8 mouse cellular contexts compared by ENCODE assay signal in the genomic region with DNA sequence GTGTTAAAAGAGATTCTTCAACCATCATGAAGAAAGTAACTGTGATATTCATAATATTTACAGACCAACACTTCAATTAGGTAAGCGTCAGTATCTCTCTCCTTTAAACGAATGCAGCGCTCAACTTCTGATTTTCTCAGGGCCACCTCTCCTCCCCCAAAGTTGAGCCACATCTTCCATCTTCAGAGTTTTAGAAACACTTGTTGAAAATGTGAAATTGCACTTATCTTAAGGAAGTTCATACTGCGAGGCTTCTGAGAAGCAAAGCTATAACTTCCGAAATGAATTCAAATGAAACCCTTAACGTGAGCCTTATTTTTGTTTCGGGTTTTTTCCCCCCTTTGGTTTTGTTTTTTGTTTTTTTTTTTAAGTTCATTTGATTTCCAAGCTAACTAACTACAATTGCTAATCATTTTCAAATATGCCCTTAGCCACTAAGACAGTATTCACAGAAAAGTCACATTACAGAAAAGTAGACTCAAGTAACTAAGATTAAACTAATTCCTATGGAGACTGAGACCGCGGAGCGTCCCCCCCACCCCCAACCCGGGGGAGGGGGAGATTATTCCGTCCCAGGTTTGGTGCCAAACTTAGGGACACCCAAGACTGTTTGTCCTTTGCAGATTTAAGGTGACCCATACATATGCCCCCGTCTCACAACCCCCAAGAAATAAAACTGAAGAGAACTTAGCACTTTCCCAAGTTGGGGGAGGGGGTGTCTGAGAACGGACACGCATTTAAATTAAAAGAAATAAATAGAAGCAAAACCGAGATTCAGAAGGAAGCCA. TPM values are rescaled to one million over a fixed set of nuclear protein-coding genes. Genes with fewer than 3 reads are reported as not detected.
DNase-seq lines count a peak whose midpoint lies in the region; ATAC-seq and TF ChIP-seq lines count a peak whose summit lies in the region.

No protein-coding gene starts in this region.

- ATAC-seq in heart, postnatal 0 days (ENCODE audit: insufficient read depth, low read depth): no peak
- ATAC-seq in midbrain, embryonic 12.5 days (ENCODE audit: low FRiP score, low read depth): no peak
- no peak for ATAC-seq in inflammation-experienced regulatory T-cells, adult 6 months

- peak overlapping the region; percentile 26; the same call in 1 of the 2 replicates for H3K4me3 ChIP-seq in kidney, adult 2 months (ENCODE audit: insufficient read depth, low read depth, low read length)
- H3K4me3 ChIP-seq in heart, postnatal 0 days (ENCODE audit: low read depth, low read length): peak overlapping the region; percentile 54
- H3K4me3 ChIP-seq in midbrain, embryonic 12.5 days: peak overlapping the region; percentile 47

- H3K9me3 ChIP-seq in heart, postnatal 0 days (replicated peaks; ENCODE audit: control insufficient read depth, low read length): peaks cover 4% of the 10 kb centered on the region; the same call in 1 of the 2 replicates
- H3K9me3 ChIP-seq in midbrain, embryonic 12.5 days: peaks cover 3% of the 10 kb centered on the region; the same call in 1 of the 2 replicates

- H3K4me2 ChIP-seq in heart, postnatal 0 days (ENCODE audit: low read depth, low read length): peak overlapping the region; percentile 71
- H3K4me2 ChIP-seq in midbrain, embryonic 12.5 days (replicated peaks): peak overlapping the region; percentile 77

- TF ChIP-seq CTCF in kidney, adult 2 months (conservative IDR thresholded peaks at IDR 0.05; ENCODE audit: insufficient read depth, insufficient read length, low read depth, low read length): no peak
- TF ChIP-seq CTCF in heart, postnatal 0 days (IDR thresholded peaks at IDR 0.05; ENCODE audit: low read depth): no peak

- peak overlapping the region; percentile 47; the same call in 1 of the 2 replicates for H3K9ac ChIP-seq in heart, postnatal 0 days (replicated peaks; ENCODE audit: low read depth, low read length)
- H3K9ac ChIP-seq in midbrain, embryonic 12.5 days (replicated peaks): peak overlapping the region; percentile 55; the same call in 1 of the 2 replicates

- 10% methylated on average over 16 of the region's 16 CpGs for WGBS in kidney, adult 2 months
- WGBS in heart, postnatal 0 days: 4% methylated on average over 16 of the region's 16 CpGs
- 4% methylated on average over 16 of the region's 16 CpGs for WGBS in midbrain, embryonic 12.5 days

- H3K36me3 ChIP-seq in kidney, adult 2 months (ENCODE audit: control insufficient read depth, insufficient read depth, low read length): no peaks in the 10 kb centered on the region
- no peaks in the 10 kb centered on the region for H3K36me3 ChIP-seq in heart, postnatal 0 days (replicated peaks; ENCODE audit: control insufficient read depth, insufficient read depth, low read length)
- H3K36me3 ChIP-seq in midbrain, embryonic 12.5 days: no peaks in the 10 kb centered on the region

- no peaks in the 10 kb centered on the region; the same call in 1 of the 2 replicates for H3K4me1 ChIP-seq in kidney, adult 2 months (ENCODE audit: control insufficient read depth, insufficient read depth, low read length)
- no peaks in the 10 kb centered on the region for H3K4me1 ChIP-seq in heart, postnatal 0 days (ENCODE audit: control insufficient read depth, insufficient read depth)
- peaks cover 7% of the 10 kb centered on the region for H3K4me1 ChIP-seq in midbrain, embryonic 12.5 days

- no peak for DNase-seq in kidney, adult 2 months
- DNase-seq in kidney, adult 8-10 months: no peak
- peak; percentile 35 for DNase-seq in R1 (ENCODE audit: low read depth, low spot score)
- DNase-seq in heart, postnatal 0 days (ENCODE audit: low spot score): no peak
- no peak for DNase-seq in layer of hippocampus, adult 8-10 months (ENCODE audit: low spot score in 2 of 2)
- no peak for DNase-seq in urinary bladder, postnatal 25 days (ENCODE audit: low spot score)

- no peak overlapping the region for H3K27ac ChIP-seq in kidney, adult 2 months (ENCODE audit: insufficient read depth, low read depth, low read length)
- no peak overlapping the region for H3K27ac ChIP-seq in heart, postnatal 0 days (ENCODE audit: low read depth)
- no peak overlapping the region for H3K27ac ChIP-seq in midbrain, embryonic 12.5 days (replicated peaks)

- TF ChIP-seq EP300 in heart, postnatal 0 days (IDR thresholded peaks at IDR 0.05; ENCODE audit: low read depth): no peak

- TF ChIP-seq POLR2A in kidney, adult 2 months (IDR thresholded peaks at IDR 0.05; ENCODE audit: low read depth, low read length): no peak

- H3K27me3 ChIP-seq in kidney, adult 2 months (replicated peaks; ENCODE audit: control insufficient read depth, insufficient read depth, low read length): peaks cover 16% of the 10 kb centered on the region
- peaks cover 78% of the 10 kb centered on the region for H3K27me3 ChIP-seq in heart, postnatal 0 days (ENCODE audit: control insufficient read depth, insufficient read depth, low read length)
- peaks cover 79% of the 10 kb centered on the region for H3K27me3 ChIP-seq in midbrain, embryonic 12.5 days

RNA-seq across cellular contexts. Expression of gene Ikzf3, which starts 0.7 kb away (rescaled TPM):
- polyA plus RNA-seq in kidney, adult 2 months (2012; rRNA removed): 0.58 and 3.9 TPM in 2 replicates
- 8.3 TPM in 1 of 2 replicates, not detected in the other for total RNA-seq in heart, postnatal 0 days (2014; rRNA removed; ENCODE audit: low replicate concordance)
- polyA plus RNA-seq in heart, postnatal 0 days (2015; fragmentation: Nextera tagmentation; extraction: Ambion mirVana): 0.15 TPM in 1 of 2 replicates, not detected in the other
- polyA plus RNA-seq in midbrain, embryonic 12.5 days (2016; fragmentation: Nextera tagmentation; extraction: Ambion mirVana): 0.27 TPM in 1 of 2 replicates, not detected in the other
- 100 to 1,000 TPM in 1 of 3 experiments, 10 to 100 TPM in 2; 75.8 to 102 (median 78.8) TPM for polyA plus RNA-seq in inflammation-experienced regulatory T-cells, adult 6 months (2017; shearing (Covaris generic))
- not detected for total RNA-seq in layer of hippocampus, adult 8-10 months (2022)

RNA-seq across cellular contexts. Expression of gene Zpbp2, which starts 5.8 kb away (rescaled TPM):
- polyA plus RNA-seq in kidney, adult 2 months (2012; rRNA removed): 0.26 and 0.34 TPM in 2 replicates
- total RNA-seq in heart, postnatal 0 days (2014; rRNA removed; ENCODE audit: low replicate concordance): not detected in 2 replicates
- 0.14 and 0.23 TPM in 2 replicates for polyA plus RNA-seq in heart, postnatal 0 days (2015; fragmentation: Nextera tagmentation; extraction: Ambion mirVana)
- polyA plus RNA-seq in midbrain, embryonic 12.5 days (2016; fragmentation: Nextera tagmentation; extraction: Ambion mirVana): 0.37 TPM in 1 of 2 replicates, not detected in the other
- polyA plus RNA-seq in inflammation-experienced regulatory T-cells, adult 6 months (2017; shearing (Covaris generic)): 1 to 10 TPM; 3.4 to 5.0 (median 4.3) TPM
- total RNA-seq in layer of hippocampus, adult 8-10 months (2022): under 1 TPM in 1 of 4 experiments, not detected in 3; 0.75 TPM

RNA-seq across cellular contexts. Expression of gene Ormdl3, which starts 42.1 kb away (rescaled TPM):
- 57.2 and 60.2 TPM in 2 replicates for polyA plus RNA-seq in kidney, adult 2 months (2012; rRNA removed)
- 36.1 and 44.8 TPM in 2 replicates for total RNA-seq in heart, postnatal 0 days (2014; rRNA removed; ENCODE audit: low replicate concordance)
- 49.4 and 50.2 TPM in 2 replicates for polyA plus RNA-seq in heart, postnatal 0 days (2015; fragmentation: Nextera tagmentation; extraction: Ambion mirVana)
- polyA plus RNA-seq in midbrain, embryonic 12.5 days (2016; fragmentation: Nextera tagmentation; extraction: Ambion mirVana): 67.1 and 73.1 TPM in 2 replicates
- 10 to 100 TPM; 23.6 to 31.0 (median 30.7) TPM for polyA plus RNA-seq in inflammation-experienced regulatory T-cells, adult 6 months (2017; shearing (Covaris generic))
- total RNA-seq in layer of hippocampus, adult 8-10 months (2022): 10 to 100 TPM; 43.4 to 57.6 (median 48.9) TPM

RNA-seq across cellular contexts. Expression of gene Lrrc3c, which starts 53.0 kb away (rescaled TPM):
- polyA plus RNA-seq in kidney, adult 2 months (2012; rRNA removed): not detected in 2 replicates
- not detected in 2 replicates for total RNA-seq in heart, postnatal 0 days (2014; rRNA removed; ENCODE audit: low replicate concordance)
- polyA plus RNA-seq in heart, postnatal 0 days (2015; fragmentation: Nextera tagmentation; extraction: Ambion mirVana): not detected in 2 replicates
- polyA plus RNA-seq in midbrain, embryonic 12.5 days (2016; fragmentation: Nextera tagmentation; extraction: Ambion mirVana): not detected in 2 replicates
- not detected for polyA plus RNA-seq in inflammation-experienced regulatory T-cells, adult 6 months (2017; shearing (Covaris generic))
- total RNA-seq in layer of hippocampus, adult 8-10 months (2022): not detected

Comparison
In these comparisons a context has a peak if more than half of its experiments do, and no peak if none do; other contexts are left out.
1. RNA of gene Ikzf3, which starts 0.7 kb away (polyA plus RNA-seq): 75.8 to 102 TPM in inflammation-experienced regulatory T-cells, adult 6 months; 0.58 to 3.9 TPM in kidney, adult 2 months, 0.27 TPM in midbrain, embryonic 12.5 days and 0.15 TPM in heart, postnatal 0 days; every median in the first group is over 10 times any median in the second.
2. Peak in every context shown above with its lines, with median percentiles within 50 percentile points of each other: H3K4me3 ChIP-seq.